Mouse (Mus musculus) T-helper 1 cell (primary cell): ENCODE measurements at regions not wholly inside any gene's neighbourhood (a gene's known extent, or its start where the extent isn't known, plus 50 kb on each side); places are given as distances from the start of the nearest gene placed in this dataset.
"Not testable (repeated sequence)": the region's sequence is repeated elsewhere in the genome, so short reads cannot be mapped to it uniquely, and the experiment has no call there.

Source experiments
- in situ Hi-C: fragments of 300-600 bp; cut with MboI, MseI; formaldehyde crosslinking; loops from one replicate; pipeline ENCODE4 v1.15.1; 2025; ENCODE audit warnings: high pct_unique_total_duplicates

GRCm38 (mm10) chr16:50009542-50009941 is 209.2 kb downstream of the Cd47 start:
- in situ Hi-C loops = no loop called here

- in situ Hi-C loops = no loop called here
These were observed 209.7 kb downstream of the Cd47 start for GRCm38 (mm10) chr16:50010074-50010473.

DNA sequence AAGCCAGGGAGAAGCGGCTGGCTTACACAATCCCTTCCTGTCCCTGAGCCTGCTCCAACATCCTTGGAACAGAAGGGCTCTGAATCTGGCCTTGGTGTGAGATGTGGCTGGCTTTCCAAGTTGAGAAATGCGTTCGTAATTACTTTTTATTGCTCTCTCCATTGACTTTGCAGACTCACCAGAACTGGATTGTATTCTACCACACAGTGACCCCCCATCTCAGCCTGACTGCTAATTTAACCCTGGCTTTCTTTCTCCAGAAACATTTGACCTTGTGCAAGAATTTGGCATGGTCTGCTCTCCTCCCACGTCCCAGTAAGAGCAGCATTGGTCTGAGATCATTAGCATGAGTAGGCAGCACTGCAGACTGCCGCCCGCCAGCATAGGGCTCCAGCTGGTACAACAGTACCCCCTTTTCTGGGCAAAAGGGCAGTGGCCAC is 210.2 kb downstream of the Cd47 start:
- in situ Hi-C loops = no loop called here

GRCm38 (mm10) chr16:50023885-50024284 is 223.6 kb downstream of the Cd47 start:
- in situ Hi-C loops = no loop called here

GRCm38 (mm10) chr16:50026100-50026884 is 226.0 kb downstream of the Cd47 start:
- in situ Hi-C loops = no loop called here

- in situ Hi-C loops = no loop called here
These were observed 226.9 kb downstream of the Cd47 start for GRCm38 (mm10) chr16:50027189-50027588.

DNA sequence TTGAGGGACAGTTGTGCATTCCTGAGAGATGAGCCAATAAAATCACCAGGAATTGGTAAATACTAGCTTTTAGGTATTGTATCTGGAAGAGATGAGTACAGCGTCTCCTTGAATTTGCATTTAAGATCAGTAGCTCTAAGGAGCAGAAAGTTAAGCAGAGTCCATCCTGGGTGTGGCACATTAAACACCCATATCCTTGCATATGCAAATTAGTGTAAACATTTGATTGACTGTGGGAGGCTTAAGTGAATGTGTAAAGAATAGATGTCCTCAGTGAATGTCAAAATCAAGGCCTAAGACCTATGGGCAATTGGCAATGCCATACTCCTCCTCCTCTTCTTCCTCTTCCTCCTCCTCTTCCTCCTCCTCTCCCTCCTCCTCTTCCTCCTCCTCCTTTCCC is 229.4 kb downstream of the Cd47 start:
- in situ Hi-C loops = no loop called here

DNA sequence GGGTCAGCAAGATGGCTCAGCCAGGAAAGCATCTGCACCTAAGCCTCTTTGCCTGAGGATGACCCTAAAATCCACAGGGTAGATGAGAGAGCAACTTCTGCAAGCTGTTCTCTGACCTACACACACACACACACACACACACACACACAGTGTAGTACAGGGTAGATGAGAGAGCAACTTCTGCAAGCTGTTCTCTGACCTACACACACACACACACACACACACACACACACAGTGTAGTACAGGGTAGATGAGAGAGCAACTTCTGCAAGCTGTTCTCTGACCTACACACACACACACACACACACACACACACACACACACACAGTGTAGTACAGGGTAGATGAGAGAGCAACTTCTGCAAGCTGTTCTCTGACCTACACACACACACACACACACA is 230.0 kb downstream of the Cd47 start:
- in situ Hi-C loops = not testable (repeated sequence)

- in situ Hi-C loops = no loop called here
These were observed 230.6 kb downstream of the Cd47 start for GRCm38 (mm10) chr16:50030905-50031369.

GRCm38 (mm10) chr16:50032798-50033197 is 232.5 kb downstream of the Cd47 start:
- in situ Hi-C loops = no loop called here

GRCm38 (mm10) chr16:50036296-50036734 is 236.0 kb downstream of the Cd47 start:
- in situ Hi-C loops = no loop called here

DNA sequence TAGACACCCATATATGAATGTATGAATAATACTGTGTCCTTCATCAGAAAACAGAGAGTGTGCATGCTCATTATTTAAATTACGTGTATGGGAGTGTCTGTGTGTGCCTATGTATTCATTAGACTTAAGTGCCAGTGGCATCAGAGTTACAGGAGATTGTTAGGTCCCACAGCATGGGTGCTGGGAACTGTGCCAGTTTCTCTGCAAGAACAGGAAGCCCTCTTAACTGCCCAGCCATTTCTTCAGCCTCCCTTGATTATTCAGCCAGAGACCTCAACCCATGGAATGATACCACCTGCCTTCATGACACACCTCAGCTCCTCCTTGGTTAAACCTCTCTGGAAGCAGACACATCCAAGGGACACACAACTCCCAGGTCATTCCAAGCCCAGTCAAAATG is 243.8 kb downstream of the Cd47 start:
- in situ Hi-C loops = no loop called here

DNA sequence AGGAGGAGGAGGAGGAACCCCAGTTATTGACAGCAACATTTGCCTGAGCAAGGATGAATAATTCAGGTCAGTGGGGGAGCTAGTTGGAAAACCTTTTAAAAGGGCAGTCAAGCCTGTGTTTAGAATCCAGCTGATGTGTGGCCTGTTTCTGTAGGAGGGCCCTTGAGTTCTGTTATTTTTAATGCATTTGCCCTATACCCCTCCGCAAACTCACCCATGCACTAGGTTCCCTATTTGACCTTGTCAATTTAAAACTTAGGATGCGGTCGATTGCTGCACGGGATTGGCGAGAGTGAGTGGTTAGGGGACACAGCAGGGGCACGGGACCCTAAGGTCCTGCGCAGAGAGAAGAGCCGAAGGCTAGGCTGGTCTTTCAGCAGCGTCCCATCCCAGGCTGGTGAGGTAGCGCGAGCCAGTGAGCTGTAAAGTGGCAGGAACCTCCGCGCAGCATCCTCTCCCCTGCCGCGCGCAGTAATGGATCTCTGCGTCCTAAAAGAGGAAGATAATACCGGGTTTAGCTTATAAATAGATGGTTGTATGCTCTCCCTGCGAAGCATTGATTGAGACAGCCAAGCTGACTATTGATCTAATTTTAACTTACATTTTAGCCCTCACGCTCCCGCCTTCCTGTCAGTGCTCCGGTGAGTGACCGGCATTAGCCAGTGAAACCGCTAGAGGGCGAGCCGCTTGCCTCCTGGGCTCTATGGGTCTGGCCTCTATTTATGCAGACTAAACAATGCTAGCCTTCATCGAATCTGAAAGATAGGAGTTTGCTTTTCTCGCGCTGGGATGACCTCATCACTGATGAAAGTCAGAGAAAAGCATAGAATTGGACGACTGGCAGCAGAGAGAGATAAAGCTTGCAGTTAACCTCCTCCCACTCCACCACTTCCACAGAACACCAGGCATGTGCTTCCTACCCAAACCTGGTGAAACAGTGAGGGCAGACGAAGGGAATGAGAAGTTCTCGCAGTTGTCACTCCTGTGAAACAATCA is 245.5 kb downstream of the Cd47 start:
- in situ Hi-C loops = no loop called here

DNA sequence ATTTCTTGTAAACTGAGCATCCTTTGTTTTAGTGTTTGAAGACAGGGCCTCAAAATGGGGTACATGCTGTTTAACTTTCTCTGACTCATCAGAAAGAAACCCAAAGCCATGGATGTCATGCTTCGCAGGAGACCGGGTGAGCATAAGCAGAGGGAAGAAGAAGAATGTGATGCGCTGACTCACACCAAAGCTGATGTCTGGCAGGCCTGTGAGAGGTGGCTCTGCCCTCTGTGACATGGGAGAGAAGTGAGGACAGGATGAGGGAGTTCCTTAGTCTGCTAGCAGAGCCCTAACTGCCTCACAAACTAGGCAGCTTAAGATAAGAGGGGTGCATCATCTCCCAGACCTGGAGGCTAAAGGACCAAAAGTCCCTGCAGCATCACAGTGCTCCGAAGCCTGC is 263.2 kb downstream of the Cd47 start:
- in situ Hi-C loops = no loop called here

GRCm38 (mm10) chr16:50065336-50066082 is 265.2 kb downstream of the Cd47 start:
- in situ Hi-C loops = no loop called here

- in situ Hi-C loops = no loop called here
These were observed 268.7 kb downstream of the Cd47 start for GRCm38 (mm10) chr16:50069033-50069432.

DNA sequence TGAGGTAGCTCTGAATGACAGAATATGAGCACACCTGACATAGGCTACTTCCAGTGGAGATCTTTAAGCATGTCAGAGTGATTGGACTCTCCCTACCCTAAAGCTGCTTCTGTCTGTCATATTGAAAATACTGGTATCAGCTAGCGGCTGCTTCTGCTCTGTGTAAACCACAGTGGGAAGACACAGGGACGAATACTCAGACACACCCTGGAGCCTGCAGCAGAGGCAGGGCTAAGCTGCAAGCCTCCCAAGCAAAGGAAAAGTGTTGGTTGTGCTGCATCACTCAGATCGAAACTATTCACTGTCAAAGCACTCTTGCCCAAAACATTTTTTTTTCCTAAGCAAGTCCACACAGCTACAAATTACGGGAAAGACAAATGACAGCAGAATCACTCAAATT is 270.4 kb downstream of the Cd47 start:
- in situ Hi-C loops = no loop called here

DNA sequence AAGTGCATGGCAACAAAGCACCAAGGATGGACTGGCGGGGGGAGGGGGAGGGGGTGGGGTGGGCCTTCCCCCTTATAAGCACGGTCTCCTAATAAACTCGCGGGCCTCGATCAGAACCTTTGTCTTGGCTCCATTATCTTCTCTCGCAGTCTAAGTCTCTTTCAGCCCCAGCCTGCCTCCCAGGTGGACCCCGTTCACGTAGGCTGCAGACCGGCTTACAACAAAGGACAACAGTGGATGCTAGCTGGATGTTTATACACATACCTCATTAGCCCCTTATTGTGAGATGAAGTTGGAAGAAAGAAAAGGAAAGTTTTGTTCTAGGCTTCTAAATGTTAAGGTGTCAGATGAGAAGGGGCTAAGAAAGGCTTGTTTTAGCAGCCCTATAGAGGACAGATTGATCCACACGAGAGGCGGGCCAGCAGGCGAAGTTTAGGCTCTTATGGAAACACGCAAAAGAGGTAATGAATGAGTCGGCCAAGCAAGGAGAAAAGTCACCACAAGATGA is 272.6 kb downstream of the Cd47 start:
- in situ Hi-C loops = no loop called here

GRCm38 (mm10) chr16:50073979-50074378 is 273.6 kb downstream of the Cd47 start:
- in situ Hi-C loops = no loop called here

DNA sequence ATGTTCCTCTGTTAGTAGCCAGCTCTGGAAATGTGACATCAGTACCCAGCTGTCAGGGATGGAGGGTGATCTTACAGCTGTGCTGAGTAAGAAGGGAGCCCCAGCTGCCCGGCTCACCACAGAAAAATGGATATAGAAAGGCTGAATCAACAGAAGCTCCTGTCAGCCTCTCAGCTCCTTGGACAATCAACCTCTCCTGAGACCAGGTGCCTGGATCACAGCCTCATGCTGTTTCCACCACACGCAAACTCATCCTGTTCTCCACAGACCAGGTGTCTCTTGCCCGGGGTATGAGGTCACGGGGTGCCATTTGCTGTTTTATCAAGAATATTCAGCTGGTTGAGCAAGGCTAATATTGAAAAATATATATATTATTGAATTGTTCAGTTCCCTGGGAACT is 275.3 kb downstream of the Cd47 start:
- in situ Hi-C loops = no loop called here

- in situ Hi-C loops = loop anchor here (5.0 kb wide), 1 partner anchor 46 kb away; no protein-coding TSS in a partner anchor
These were observed 281.2 kb downstream of the Cd47 start for GRCm38 (mm10) chr16:50081511-50081910.
